Mouse (Mus musculus) kidney, adult 2 months (tissue): ENCODE measurements around the gene Dcaf15.

Experiments
- CTCF ChIP-seq: fragments of 200-500 bp; conservative IDR thresholded peaks from 2 replicates; pipeline ENCODE4 v1.5.1; 2011; ENCODE audit warnings: low read depth, mild to moderate bottlenecking, control low read depth, low read length, moderate library complexity, mixed read lengths; ENCODE audit not compliant: insufficient read depth, insufficient read length
- POLR2A ChIP-seq: fragments of 200-500 bp; IDR thresholded peaks from one replicate; pipeline ENCODE4 v1.6.1; 2011; ENCODE audit warnings: low read depth, low read length, control low read depth

DNA sequence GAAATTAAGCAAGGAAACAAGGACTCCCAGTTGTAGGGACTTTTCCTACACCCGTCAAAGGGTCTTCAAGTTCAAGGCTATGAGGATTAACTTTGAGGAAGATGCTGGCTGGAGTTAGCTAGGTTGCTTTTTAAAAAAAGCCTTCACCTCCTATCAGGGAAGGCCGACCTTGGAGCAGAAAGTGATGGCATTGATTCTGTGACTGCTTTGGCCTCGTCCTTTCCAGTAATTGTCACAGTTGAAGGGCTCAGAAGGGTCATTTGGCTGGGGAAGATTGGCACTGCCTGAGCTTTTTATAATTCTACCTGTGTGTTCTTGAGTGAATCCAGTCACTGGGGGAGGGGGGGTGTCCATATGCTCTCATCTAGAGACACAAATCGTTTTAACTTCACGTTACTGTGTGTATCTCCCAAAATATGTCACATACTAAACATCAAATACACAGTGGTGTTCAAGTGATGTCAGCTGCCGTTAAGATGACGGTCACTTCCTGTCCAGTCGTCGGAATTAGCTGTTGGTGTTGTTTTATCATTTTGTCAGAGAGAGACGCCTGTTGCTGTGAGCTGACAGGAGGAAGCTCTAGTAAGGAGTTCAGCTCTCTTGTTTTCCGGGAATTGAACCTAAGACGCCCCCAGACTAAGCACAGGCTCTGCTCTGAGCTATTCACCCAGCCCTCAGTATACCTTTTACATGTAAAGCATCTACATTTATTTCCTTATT lies 36.1 kb downstream of the Dcaf15 start:
- TF ChIP-seq POLR2A, result no peak
- no peak for TF ChIP-seq CTCF
